ENCODE assay signal across 8 mouse cellular contexts in genomic region chr13:93989736-93990611, GRCm38 (mm10).
DNase-seq lines count a peak whose midpoint lies in the region; ATAC-seq and TF ChIP-seq lines count a peak whose summit lies in the region.

No protein-coding gene starts in this region.

- DNase-seq in hindbrain, embryonic 10.5 days (ENCODE audit: low spot score) = no peak
- peak; percentile 54 for DNase-seq in heart, adult 8-10 months (ENCODE audit: low spot score)
- peak; percentile 19 for DNase-seq in kidney, postnatal 14 days
- peak; percentile 75 for DNase-seq in thymus, postnatal 0 days (ENCODE audit: low spot score)
- DNase-seq in left cerebral cortex, adult 2 months (ENCODE audit: extremely low spot score in 1 of 2, low spot score in 2 of 2) = no peak
- DNase-seq in retina, postnatal 1 day = no peak
- no peak for DNase-seq in cerebellum, postnatal 36 days

- ATAC-seq in hindbrain, embryonic 16.5 days = no peak

- no peak overlapping the region for H3K4me2 ChIP-seq in hindbrain, embryonic 16.5 days (ENCODE audit: low read length)

- peak overlapping the region; percentile 66 for H3K27ac ChIP-seq in hindbrain, embryonic 10.5 days
- no peak overlapping the region for H3K27ac ChIP-seq in hindbrain, embryonic 16.5 days (ENCODE audit: low read depth, low read length)
- H3K27ac ChIP-seq in left cerebral cortex, adult 2 months = no peak overlapping the region

- no peak overlapping the region for H3K9ac ChIP-seq in hindbrain, embryonic 16.5 days (ENCODE audit: low read depth, low read length)

- peaks cover 19% of the 10 kb centered on the region for H3K4me1 ChIP-seq in hindbrain, embryonic 10.5 days (replicated peaks)
- no peaks in the 10 kb centered on the region for H3K4me1 ChIP-seq in hindbrain, embryonic 16.5 days (ENCODE audit: control insufficient read depth, insufficient read depth, low read depth, low read length)

- no peak overlapping the region for H3K4me3 ChIP-seq in hindbrain, embryonic 10.5 days
- no peak overlapping the region for H3K4me3 ChIP-seq in hindbrain, embryonic 16.5 days (ENCODE audit: low read length)
- no peak overlapping the region for H3K4me3 ChIP-seq in left cerebral cortex, adult 2 months

- no peak for TF ChIP-seq CTCF in left cerebral cortex, adult 2 months (IDR thresholded peaks at IDR 0.05)

- 82% methylated on average over 11 of the region's 11 CpGs for WGBS in hindbrain, embryonic 10.5 days
- WGBS in hindbrain, embryonic 16.5 days = 83% methylated on average over 11 of the region's 11 CpGs

- H3K27me3 ChIP-seq in hindbrain, embryonic 10.5 days (ENCODE audit: insufficient read depth, poor library complexity, severe bottlenecking) = no peaks in the 10 kb centered on the region
- H3K27me3 ChIP-seq in hindbrain, embryonic 16.5 days (replicated peaks; ENCODE audit: control insufficient read depth, insufficient read depth, low read length) = no peaks in the 10 kb centered on the region

- peaks cover 3% of the 10 kb centered on the region; the same call in 1 of the 2 replicates for H3K9me3 ChIP-seq in hindbrain, embryonic 10.5 days
- peaks cover 4% of the 10 kb centered on the region; the same call in 1 of the 2 replicates for H3K9me3 ChIP-seq in hindbrain, embryonic 16.5 days (ENCODE audit: control insufficient read depth, low read length)

- H3K36me3 ChIP-seq in hindbrain, embryonic 10.5 days = no peaks in the 10 kb centered on the region
- H3K36me3 ChIP-seq in hindbrain, embryonic 16.5 days (ENCODE audit: control insufficient read depth, insufficient read depth, low read length) = no peaks in the 10 kb centered on the region

- intact Hi-C loops in left cerebral cortex, adult 2 months (cut with DNase I) = no loop called here

Comparison
In these comparisons a context has a peak if more than half of its experiments do, and no peak if none do; other contexts are left out.
1. DNase-seq: peak in heart, adult 8-10 months (single experiment), kidney, postnatal 14 days (single experiment) and thymus, postnatal 0 days (single experiment); none in hindbrain, embryonic 10.5 days (single experiment), left cerebral cortex, adult 2 months (0 of 2), retina, postnatal 1 day (single experiment) and cerebellum, postnatal 36 days (0 of 2).